Mouse (Mus musculus): ENCODE data around the gene Slc29a1. TPM values are rescaled to one million over a fixed set of nuclear protein-coding genes. Genes with fewer than 3 reads are reported as not detected.
A peak's percentile ranks its signal among the peaks of the same experiment; 100 is the strongest.

The Slc29a1 gene
- total RNA-seq, 1 experiment, result 321 TPM

DNA sequence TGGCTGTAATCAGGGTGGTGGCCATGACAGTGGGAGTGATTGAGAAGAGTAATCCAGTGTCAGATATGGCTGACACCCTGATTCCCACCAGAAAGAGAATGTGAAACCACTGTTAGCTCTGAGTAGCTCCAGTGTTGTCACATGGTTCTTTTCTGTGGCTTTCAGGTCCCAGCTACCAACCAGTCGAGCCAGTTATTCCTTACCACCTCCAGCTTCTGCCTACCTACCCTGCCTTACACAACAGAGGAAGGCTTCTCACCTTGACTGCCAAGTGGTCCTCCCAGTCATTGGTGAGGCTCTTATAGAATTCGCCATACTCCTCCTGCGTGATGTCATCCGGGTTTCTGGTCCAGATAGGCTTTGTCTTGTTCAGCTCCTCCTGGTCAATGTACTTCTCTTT lies 29.4 kb downstream of the Slc29a1 start:
- H3K36me3 ChIP-seq (ENCODE audit: control insufficient read depth, insufficient read depth, low read length, poor library complexity, severe bottlenecking), result peaks cover 73% of the 10 kb centered on the region
- no peaks in the 10 kb centered on the region for H3K9me3 ChIP-seq (ENCODE audit: control insufficient read depth, insufficient read depth, low read depth, low read length)
- peak overlapping the region; percentile 90 to 95; a peak in 3 of 4 replicates for H3K4me3 ChIP-seq (ENCODE audit: insufficient read depth in 1 of 2, low read depth in 1 of 2, low read length in 2 of 2, poor library complexity in 1 of 2, severe bottlenecking in 1 of 2)
- no peak for TF ChIP-seq ZC3H11A (IDR thresholded peaks at IDR 0.05; ENCODE audit: borderline replicate concordance, low read depth, low read length)
- TF ChIP-seq ZNF384 (IDR thresholded peaks at IDR 0.05; ENCODE audit: low read depth, low read length), result no peak
- no peak for TF ChIP-seq MAFK (IDR thresholded peaks at IDR 0.05; ENCODE audit: insufficient read depth, low read depth, low read length)
- no peak for TF ChIP-seq HCFC1 (IDR thresholded peaks at IDR 0.05; ENCODE audit: borderline replicate concordance, insufficient read depth, low read length)
- TF ChIP-seq CHD2 (IDR thresholded peaks at IDR 0.05; ENCODE audit: low read depth, low read length), result no peak
- DNase-seq (ENCODE audit: low read depth, low spot score), result no peak
- H3K9ac ChIP-seq (ENCODE audit: insufficient read depth, low read depth, low read length, poor library complexity, severe bottlenecking), result no peak overlapping the region
- H3K27ac ChIP-seq (ENCODE audit: insufficient read depth, low read depth, low read length, poor library complexity, severe bottlenecking), result peak overlapping the region; percentile 11; the same call in 1 of the 2 replicates
- in situ Hi-C loops (cut with MboI; ENCODE audit: low sequenced_read_pairs in 2 of 2, unreplicated experiment in 2 of 2), result no loop called here
- peaks cover 0 to 2% of the 10 kb centered on the region in 2 experiments; a peak in 1 of 4 replicates for H3K4me1 ChIP-seq (ENCODE audit: control insufficient read depth in 2 of 2, insufficient read depth in 2 of 2, low read length in 2 of 2, poor library complexity in 1 of 2)

DNA sequence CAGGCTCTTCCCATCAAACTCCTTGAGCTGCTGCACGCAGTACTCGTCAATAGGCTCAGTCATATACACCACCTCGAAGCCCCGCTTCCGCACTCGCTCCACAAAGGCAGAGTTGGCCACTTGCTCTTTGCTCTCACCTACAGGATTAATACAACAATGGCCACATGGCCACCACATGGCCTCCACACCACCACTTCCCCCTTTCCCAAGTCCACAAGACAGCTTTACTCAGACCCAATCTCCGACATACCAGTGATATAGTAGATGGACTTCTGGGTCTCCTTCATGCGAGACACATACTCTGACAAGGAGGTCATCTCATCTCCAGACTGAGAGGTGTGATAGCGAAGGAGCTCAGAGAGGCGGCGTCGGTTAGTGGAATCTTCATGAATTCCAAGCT lies 30.4 kb downstream of the Slc29a1 start:
- DNase-seq (ENCODE audit: low read depth, low spot score), result no peak
- Histone ChIP-seq H3K4me1 (ENCODE audit: control insufficient read depth in 2 of 2, insufficient read depth in 2 of 2, low read length in 2 of 2, poor library complexity in 1 of 2) (peaks cover 0 to 3% of the 10 kb centered on the region in 2 experiments; a peak in 1 of 4 replicates), H3K4me3 (ENCODE audit: insufficient read depth in 1 of 2, low read depth in 1 of 2, low read length in 2 of 2, poor library complexity in 1 of 2, severe bottlenecking in 1 of 2) (no peak overlapping the region), H3K9ac (ENCODE audit: insufficient read depth, low read depth, low read length, poor library complexity, severe bottlenecking) (no peak overlapping the region), H3K27ac (ENCODE audit: insufficient read depth, low read depth, low read length, poor library complexity, severe bottlenecking) (no peak overlapping the region), H3K9me3 (ENCODE audit: control insufficient read depth, insufficient read depth, low read depth, low read length) (no peaks in the 10 kb centered on the region), H3K36me3 (ENCODE audit: control insufficient read depth, insufficient read depth, low read length, poor library complexity, severe bottlenecking) (peaks cover 74% of the 10 kb centered on the region)
- in situ Hi-C loops (cut with MboI; ENCODE audit: low sequenced_read_pairs in 2 of 2, unreplicated experiment in 2 of 2), result no loop called here
- TF ChIP-seq CHD2 (IDR thresholded peaks at IDR 0.05; ENCODE audit: low read depth, low read length) (0 out of 2 replicates have a peak, but pooled peaks have one; percentile 28), ZC3H11A (IDR thresholded peaks at IDR 0.05; ENCODE audit: borderline replicate concordance, low read depth, low read length) (no peak)

DNA sequence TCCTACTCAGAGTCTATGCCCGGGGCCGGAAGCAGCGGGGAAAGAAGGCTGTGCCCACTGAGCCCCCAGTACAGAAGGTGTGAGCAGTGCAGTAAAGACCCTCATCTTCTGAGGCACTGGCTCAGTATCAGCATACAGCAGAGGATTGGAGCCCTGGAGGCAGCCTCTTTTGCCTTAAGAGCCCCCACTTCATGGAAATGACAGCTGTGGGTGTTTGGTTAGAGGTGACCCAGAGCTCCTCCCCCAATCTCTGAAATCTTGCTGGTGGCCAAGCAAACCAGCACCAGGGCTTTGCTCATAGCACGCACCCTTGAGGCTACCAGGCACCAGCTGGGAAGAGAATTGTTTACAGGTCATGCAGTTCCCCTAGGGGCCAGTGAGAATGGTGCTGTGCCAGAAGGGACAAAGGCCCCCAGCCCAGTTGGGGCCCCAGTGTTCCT lies 32.2 kb downstream of the Slc29a1 start:
- in situ Hi-C loops (cut with MboI; ENCODE audit: low sequenced_read_pairs in 2 of 2, unreplicated experiment in 2 of 2), result no loop called here
- Histone ChIP-seq H3K9ac (ENCODE audit: insufficient read depth, low read depth, low read length, poor library complexity, severe bottlenecking) (no peak overlapping the region), H3K27ac (ENCODE audit: insufficient read depth, low read depth, low read length, poor library complexity, severe bottlenecking) (no peak overlapping the region), H3K9me3 (ENCODE audit: control insufficient read depth, insufficient read depth, low read depth, low read length) (no peaks in the 10 kb centered on the region), H3K4me3 (ENCODE audit: insufficient read depth in 1 of 2, low read depth in 1 of 2, low read length in 2 of 2, poor library complexity in 1 of 2, severe bottlenecking in 1 of 2) (no peak overlapping the region), H3K4me1 (ENCODE audit: control insufficient read depth in 2 of 2, insufficient read depth in 2 of 2, low read length in 2 of 2, poor library complexity in 1 of 2) (peaks cover 0 to 3% of the 10 kb centered on the region in 2 experiments; a peak in 1 of 4 replicates), H3K36me3 (ENCODE audit: control insufficient read depth, insufficient read depth, low read length, poor library complexity, severe bottlenecking) (peaks cover 67% of the 10 kb centered on the region)
- no peak for TF ChIP-seq ZC3H11A (IDR thresholded peaks at IDR 0.05; ENCODE audit: borderline replicate concordance, low read depth, low read length)
- no peak for TF ChIP-seq ZNF384 (IDR thresholded peaks at IDR 0.05; ENCODE audit: low read depth, low read length)
- TF ChIP-seq MAFK (IDR thresholded peaks at IDR 0.05; ENCODE audit: insufficient read depth, low read depth, low read length), result no peak
- TF ChIP-seq HCFC1 (IDR thresholded peaks at IDR 0.05; ENCODE audit: borderline replicate concordance, insufficient read depth, low read length), result no peak
- no peak; the same call in 1 of the 2 replicates for TF ChIP-seq CHD2 (IDR thresholded peaks at IDR 0.05; ENCODE audit: low read depth, low read length)
- no peak for DNase-seq (ENCODE audit: low read depth, low spot score)

DNA sequence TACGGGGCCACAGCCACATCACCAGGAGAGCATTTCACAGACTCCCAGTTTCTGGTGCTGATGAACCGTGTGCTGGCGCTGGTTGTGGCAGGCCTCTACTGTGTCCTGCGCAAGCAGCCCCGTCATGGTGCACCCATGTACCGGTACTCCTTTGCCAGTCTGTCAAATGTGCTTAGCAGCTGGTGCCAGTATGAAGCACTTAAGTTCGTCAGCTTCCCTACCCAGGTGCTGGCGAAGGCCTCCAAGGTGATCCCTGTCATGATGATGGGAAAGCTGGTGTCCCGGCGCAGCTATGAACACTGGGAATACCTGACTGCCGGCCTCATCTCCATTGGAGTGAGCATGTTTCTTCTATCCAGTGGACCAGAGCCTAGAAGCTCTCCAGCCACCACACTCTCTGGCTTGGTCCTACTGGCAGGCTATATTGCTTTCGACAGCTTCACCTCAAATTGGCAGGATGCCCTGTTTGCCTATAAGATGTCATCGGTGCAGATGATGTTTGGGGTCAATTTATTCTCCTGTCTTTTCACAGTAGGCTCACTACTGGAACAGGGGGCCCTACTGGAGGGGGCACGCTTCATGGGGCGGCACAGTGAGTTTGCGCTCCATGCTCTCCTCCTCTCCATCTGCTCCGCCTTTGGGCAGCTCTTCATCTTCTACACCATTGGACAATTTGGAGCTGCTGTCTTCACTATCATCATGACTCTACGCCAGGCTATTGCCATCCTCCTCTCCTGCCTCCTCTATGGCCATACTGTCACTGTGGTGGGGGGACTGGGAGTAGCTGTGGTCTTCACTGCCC lies 32.8 kb downstream of the Slc29a1 start:
- H3K9me3 ChIP-seq (ENCODE audit: control insufficient read depth, insufficient read depth, low read depth, low read length), result no peaks in the 10 kb centered on the region
- H3K4me3 ChIP-seq (ENCODE audit: insufficient read depth in 1 of 2, low read depth in 1 of 2, low read length in 2 of 2, poor library complexity in 1 of 2, severe bottlenecking in 1 of 2), result no peak overlapping the region
- DNase-seq (ENCODE audit: low read depth, low spot score), result no peak
- H3K36me3 ChIP-seq (ENCODE audit: control insufficient read depth, insufficient read depth, low read length, poor library complexity, severe bottlenecking), result peaks cover 64% of the 10 kb centered on the region
- no peak overlapping the region for H3K9ac ChIP-seq (ENCODE audit: insufficient read depth, low read depth, low read length, poor library complexity, severe bottlenecking)
- TF ChIP-seq ZC3H11A (IDR thresholded peaks at IDR 0.05; ENCODE audit: borderline replicate concordance, low read depth, low read length) (no peak), MAFK (IDR thresholded peaks at IDR 0.05; ENCODE audit: insufficient read depth, low read depth, low read length) (no peak), HCFC1 (IDR thresholded peaks at IDR 0.05; ENCODE audit: borderline replicate concordance, insufficient read depth, low read length) (no peak), ZNF384 (IDR thresholded peaks at IDR 0.05; ENCODE audit: low read depth, low read length) (no peak), CHD2 (IDR thresholded peaks at IDR 0.05; ENCODE audit: low read depth, low read length) (peak; percentile 67)
- peaks cover 0 to 3% of the 10 kb centered on the region in 2 experiments; a peak in 1 of 4 replicates for H3K4me1 ChIP-seq (ENCODE audit: control insufficient read depth in 2 of 2, insufficient read depth in 2 of 2, low read length in 2 of 2, poor library complexity in 1 of 2)
- H3K27ac ChIP-seq (ENCODE audit: insufficient read depth, low read depth, low read length, poor library complexity, severe bottlenecking), result no peak overlapping the region
- in situ Hi-C loops (cut with MboI; ENCODE audit: low sequenced_read_pairs in 2 of 2, unreplicated experiment in 2 of 2), result no loop called here

All from ES-E14 (cell line).